In genomic region chr2:79124272-79124976, GRCm38 (mm10) we compare ENCODE assay signal across 21 mouse cellular contexts.
DNase-seq lines count a peak whose midpoint lies in the region; ATAC-seq and TF ChIP-seq lines count a peak whose summit lies in the region.
"Had no signal": no experiment of that assay in that cellular context is flagged by ENCODE, and none has a peak within 500 bp of the region (broad histone marks: within the 10 kb centered on the region; RNA-seq: fewer than 3 reads in every experiment).

No protein-coding gene starts in this region.

- no peaks in the 10 kb centered on the region for H3K4me1 ChIP-seq in midbrain, embryonic 11.5 days (ENCODE audit: control insufficient read depth, insufficient read depth, low read length)
- no peaks in the 10 kb centered on the region for H3K4me1 ChIP-seq in midbrain, embryonic 13.5 days (replicated peaks)
- peaks cover 30 to 37% of the 10 kb centered on the region in 2 experiments for H3K4me1 ChIP-seq in MEL (ENCODE audit: control insufficient read depth in 1 of 2, insufficient read depth in 2 of 2, low read length in 2 of 2)
- H3K4me1 ChIP-seq in hindbrain, embryonic 12.5 days, result no peaks in the 10 kb centered on the region
- H3K4me1 ChIP-seq: embryonic facial prominence, embryonic 13.5 days; limb, embryonic 15.5 days had no signal

- H3K4me2 ChIP-seq in midbrain, embryonic 11.5 days, result no peak overlapping the region
- H3K4me2 ChIP-seq in midbrain, embryonic 13.5 days (replicated peaks), result no peak overlapping the region
- no peak overlapping the region for H3K4me2 ChIP-seq in hindbrain, embryonic 12.5 days (replicated peaks)
- H3K4me2 ChIP-seq: embryonic facial prominence, embryonic 13.5 days; limb, embryonic 15.5 days had no signal

- H3K27me3 ChIP-seq in midbrain, embryonic 11.5 days (ENCODE audit: control insufficient read depth, insufficient read depth, low read length), result no peaks in the 10 kb centered on the region
- no peaks in the 10 kb centered on the region for H3K27me3 ChIP-seq in midbrain, embryonic 13.5 days
- no peaks in the 10 kb centered on the region for H3K27me3 ChIP-seq in MEL (ENCODE audit: control insufficient read depth in 1 of 2, insufficient read depth in 2 of 2, low read length in 2 of 2)
- H3K27me3 ChIP-seq in hindbrain, embryonic 12.5 days, result no peaks in the 10 kb centered on the region
- H3K27me3 ChIP-seq: embryonic facial prominence, embryonic 13.5 days; limb, embryonic 15.5 days; megakaryocyte, embryonic 14.5 days had no signal

- no peaks in the 10 kb centered on the region for H3K9me3 ChIP-seq in midbrain, embryonic 11.5 days (ENCODE audit: control insufficient read depth, low read length)
- H3K9me3 ChIP-seq in midbrain, embryonic 13.5 days, result no peaks in the 10 kb centered on the region
- no peaks in the 10 kb centered on the region for H3K9me3 ChIP-seq in MEL (replicated peaks; ENCODE audit: insufficient read depth, low read length)
- no peaks in the 10 kb centered on the region for H3K9me3 ChIP-seq in hindbrain, embryonic 12.5 days (replicated peaks)
- H3K9me3 ChIP-seq: embryonic facial prominence, embryonic 13.5 days; G1E; limb, embryonic 15.5 days; megakaryocyte, embryonic 14.5 days had no signal

- no peak for TF ChIP-seq CTCF in MEL (IDR thresholded peaks at IDR 0.05 in 2 of 3, conservative IDR thresholded peaks at IDR 0.05 in 1 of 3; ENCODE audit: control insufficient read depth in 1 of 3, insufficient read depth in 1 of 3, low read depth in 2 of 3, low read length in 3 of 3, poor library complexity in 1 of 3, severe bottlenecking in 1 of 3)

- DNase-seq in midbrain, embryonic 11.5 days (ENCODE audit: low spot score, missing footprints), result peak; percentile 8
- DNase-seq in A20 (ENCODE audit: low read depth, low spot score) (peak; percentile 73), MEL (ENCODE audit: low read depth, low spot score) (peak; percentile 66)
- DNase-seq in cerebellum, postnatal 4 days (ENCODE audit: low spot score in 2 of 2), result no peak
- no peak for DNase-seq in cerebellum, postnatal 36 days
- DNase-seq: adrenal gland, adult 8-10 months; cerebellum, adult 9-11 months; forebrain, postnatal 0 days; kidney, adult 18-20 months; kidney, postnatal 10 days; layer of hippocampus, postnatal 36 days; lung, postnatal 14 days had no signal

- TF ChIP-seq RAD21 in MEL (IDR thresholded peaks at IDR 0.05; ENCODE audit: low read depth, low read length), result no peak; the same call in 1 of the 2 replicates

- no peak overlapping the region for H3K4me3 ChIP-seq in midbrain, embryonic 11.5 days (ENCODE audit: low read depth, low read length)
- H3K4me3 ChIP-seq in midbrain, embryonic 13.5 days (replicated peaks), result no peak overlapping the region
- H3K4me3 ChIP-seq in MEL (ENCODE audit: control insufficient read depth in 1 of 2, insufficient read depth in 1 of 2, low read depth in 2 of 2, low read length in 2 of 2), result no peak overlapping the region
- no peak overlapping the region for H3K4me3 ChIP-seq in hindbrain, embryonic 12.5 days
- H3K4me3 ChIP-seq: embryonic facial prominence, embryonic 13.5 days; limb, embryonic 15.5 days; megakaryocyte, embryonic 14.5 days had no signal

- no peaks in the 10 kb centered on the region for H3K36me3 ChIP-seq in midbrain, embryonic 11.5 days (ENCODE audit: control insufficient read depth, insufficient read depth, low read length)
- no peaks in the 10 kb centered on the region for H3K36me3 ChIP-seq in midbrain, embryonic 13.5 days
- H3K36me3 ChIP-seq in MEL (ENCODE audit: control insufficient read depth in 1 of 2, insufficient read depth in 2 of 2, low read length in 2 of 2), result peaks cover 0 to 45% of the 10 kb centered on the region in 2 experiments; a peak in 2 of 4 replicates
- H3K36me3 ChIP-seq in hindbrain, embryonic 12.5 days, result no peaks in the 10 kb centered on the region
- H3K36me3 ChIP-seq: embryonic facial prominence, embryonic 13.5 days; G1E; limb, embryonic 15.5 days had no signal

- TF ChIP-seq EP300 in MEL (IDR thresholded peaks at IDR 0.05; ENCODE audit: low read depth in 1 of 2, low read length in 2 of 2), result no peak

- TF ChIP-seq POLR2A in MEL (IDR thresholded peaks at IDR 0.05; ENCODE audit: control insufficient read depth in 1 of 2, insufficient read depth in 1 of 2, low read depth in 1 of 2, low read length in 2 of 2, poor library complexity in 1 of 2), result no peak

- no peak for ATAC-seq in midbrain, embryonic 11.5 days (ENCODE audit: low FRiP score)
- no peak for ATAC-seq in midbrain, embryonic 13.5 days
- peak; percentile 89 for ATAC-seq in inflammation-experienced regulatory T-cells, adult 6 months
- no peak for ATAC-seq in hindbrain, embryonic 12.5 days (ENCODE audit: low FRiP score)
- ATAC-seq: forebrain, postnatal 0 days; hindbrain, postnatal 0 days; midbrain, embryonic 16.5 days had no signal

- H3K79me2 ChIP-seq in MEL (ENCODE audit: control insufficient read depth, insufficient read depth, low read length, poor library complexity), result no peaks in the 10 kb centered on the region; the same call in 1 of the 2 replicates

- no peak overlapping the region for H3K9ac ChIP-seq in midbrain, embryonic 11.5 days (ENCODE audit: low read length)
- H3K9ac ChIP-seq in midbrain, embryonic 13.5 days (replicated peaks), result no peak overlapping the region
- peak overlapping the region; percentile 28; the same call in 1 of the 2 replicates for H3K9ac ChIP-seq in MEL (ENCODE audit: control insufficient read depth, low read depth, low read length, poor library complexity, severe bottlenecking)
- H3K9ac ChIP-seq in hindbrain, embryonic 12.5 days, result no peak overlapping the region
- H3K9ac ChIP-seq: embryonic facial prominence, embryonic 13.5 days; forebrain, postnatal 0 days; limb, embryonic 15.5 days had no signal

- 87% methylated on average over 4 of the region's 5 CpGs for WGBS in midbrain, embryonic 11.5 days
- WGBS in midbrain, embryonic 13.5 days, result 87% methylated on average over 5 of the region's 5 CpGs
- WGBS in hindbrain, embryonic 12.5 days, result 86% methylated on average over 5 of the region's 5 CpGs

- no peak overlapping the region for H3K27ac ChIP-seq in midbrain, embryonic 11.5 days (ENCODE audit: low read depth, low read length)
- no peak overlapping the region for H3K27ac ChIP-seq in midbrain, embryonic 13.5 days
- H3K27ac ChIP-seq in MEL (ENCODE audit: control insufficient read depth, low read depth, low read length), result peak overlapping the region; percentile 63
- H3K27ac ChIP-seq in hindbrain, embryonic 12.5 days, result no peak overlapping the region
- H3K27ac ChIP-seq: embryonic facial prominence, embryonic 13.5 days; hindbrain, postnatal 0 days; limb, embryonic 15.5 days had no signal

TF ChIP-seq in MEL, 35 proteins besides CTCF, POLR2A, EP300 and RAD21:
- TF ChIP-seq TBP (IDR thresholded peaks at IDR 0.05; ENCODE audit: low read depth, low read length), result peak; percentile 97
- TF ChIP-seq ZNF384 (IDR thresholded peaks at IDR 0.05; ENCODE audit: low read depth, low read length), result 0 out of 2 replicates have a peak, but pooled peaks have one; percentile 36
- TF ChIP-seq HCFC1 (IDR thresholded peaks at IDR 0.05; ENCODE audit: low read depth, low read length), result no peak

Comparison
In these comparisons a context has a peak if more than half of its experiments do, and no peak if none do; other contexts are left out.
1. DNase-seq: peak in midbrain, embryonic 11.5 days (single experiment), A20 (single experiment) and MEL (single experiment); none in cerebellum, postnatal 4 days (0 of 2) and cerebellum, postnatal 36 days (0 of 2).